Mouse (Mus musculus) thymus, adult 2 months (tissue): ENCODE results near the gene Lrrc34.

Source experiments
- CTCF ChIP-seq: fragments of 200-500 bp; IDR thresholded peaks from 2 replicates; pipeline ENCODE4 v1.5.1; 2012; ENCODE audit warnings: mild to moderate bottlenecking, control low read depth, low read length, moderate library complexity, borderline replicate concordance; ENCODE audit not compliant: control insufficient read depth, poor library complexity, insufficient read depth; ENCODE audit errors: extremely low read depth
- POLR2A ChIP-seq: fragments of 200-500 bp; IDR thresholded peaks from 2 replicates; pipeline ENCODE4 v1.6.1; 2012; ENCODE audit warnings: mild to moderate bottlenecking, low read length, control low read depth, moderate library complexity; ENCODE audit not compliant: control insufficient read depth, poor library complexity, insufficient read depth; ENCODE audit errors: extremely low read depth

- no peak for TF ChIP-seq POLR2A
- TF ChIP-seq CTCF = no peak
Observed at GRCm38 (mm10) chr3:30658486-30658885, 10.8 kb upstream of the Lrrc34 start.
